Mouse (Mus musculus): ENCODE measurements around the gene Tle2. TPM values are rescaled to one million over a fixed set of nuclear protein-coding genes. Genes with fewer than 3 reads are reported as not detected.
A peak's percentile ranks its signal among the peaks of the same experiment; 100 is the strongest.

Tle2 gene
- total RNA-seq, 2 experiments from 2014 or later = 0.33 to 5.9 TPM

DNA sequence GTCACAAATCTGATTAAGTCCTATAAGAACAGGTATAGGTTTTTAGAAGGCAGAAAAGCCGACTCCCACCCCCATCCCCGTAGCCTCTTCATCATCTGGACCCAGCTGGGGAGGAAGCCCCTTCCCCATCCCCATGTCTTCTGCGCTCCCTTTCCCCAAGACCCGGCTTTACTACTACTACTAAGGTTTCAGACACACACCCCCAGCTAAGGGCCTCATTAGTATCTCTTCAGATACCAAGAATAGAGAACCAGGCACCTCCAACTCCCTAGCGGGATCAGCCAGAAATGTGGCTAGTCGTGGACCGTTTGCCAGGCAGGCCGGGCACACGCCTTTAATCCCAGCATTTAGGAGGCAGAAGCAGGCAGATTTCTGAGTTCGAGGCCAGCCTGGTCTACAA is 25.7 kb downstream of the Tle2 start:
- no peak for ATAC-seq (replicated peaks; ENCODE audit: low FRiP score, low TSS enrichment, poor library complexity, severe bottlenecking)

DNA sequence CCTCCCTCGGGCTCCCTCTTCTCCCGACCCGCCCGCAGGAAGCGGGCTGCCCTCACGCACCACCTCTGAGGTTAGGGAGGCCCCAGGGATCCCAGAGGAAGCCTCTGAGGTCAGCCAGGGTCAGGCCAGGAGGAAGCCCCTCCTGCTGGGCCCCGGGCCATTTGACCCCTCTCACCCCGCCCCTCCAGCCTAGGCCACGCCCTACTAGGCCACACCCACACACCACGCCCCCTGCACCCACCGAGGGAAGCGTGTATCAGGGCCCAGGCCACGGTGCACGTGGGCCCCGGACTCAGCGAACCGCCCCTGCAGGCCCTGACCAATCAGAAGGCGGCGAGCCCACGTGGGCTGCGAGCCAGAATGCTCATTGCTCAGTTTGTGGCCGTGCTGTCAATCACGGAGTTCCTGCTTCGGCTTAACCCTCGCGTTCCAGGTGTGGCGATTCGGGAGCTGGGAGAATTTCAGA is 26.4 kb downstream of the Tle2 start, which contains the start of gene Tle6:
Gene Tle6, minus strand, starts transcription at position 336 of the 466 bp plus-strand sequence.
- ATAC-seq (replicated peaks; ENCODE audit: low FRiP score, low TSS enrichment, poor library complexity, severe bottlenecking) = peak; percentile 84

DNA sequence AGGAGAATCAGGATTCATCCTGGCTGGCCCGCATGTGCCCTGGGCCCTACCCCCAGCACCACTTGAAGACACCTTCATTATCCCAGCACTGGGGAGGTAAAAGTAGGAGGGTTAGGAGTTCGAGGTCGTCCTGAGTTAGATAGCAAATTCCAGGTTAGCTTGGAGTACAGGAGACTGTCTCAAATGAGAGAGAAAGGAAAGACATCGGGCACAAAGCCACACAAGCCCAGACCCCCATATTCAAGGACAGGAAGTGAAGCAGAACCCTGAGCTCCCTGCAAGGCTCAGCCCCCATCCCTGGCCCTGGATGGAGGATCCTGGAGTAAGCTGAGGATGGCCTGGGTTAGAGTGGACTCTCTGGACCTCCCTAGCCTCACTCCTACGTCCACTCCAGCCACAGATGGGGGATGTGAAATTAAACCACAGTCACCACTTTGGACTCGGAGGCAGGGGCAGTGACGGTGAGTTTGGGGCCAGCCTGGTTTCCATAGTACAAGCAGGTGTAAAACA is 27.1 kb downstream of the Tle2 start:
- no peak for ATAC-seq (replicated peaks; ENCODE audit: low FRiP score, low TSS enrichment, poor library complexity, severe bottlenecking)

DNA sequence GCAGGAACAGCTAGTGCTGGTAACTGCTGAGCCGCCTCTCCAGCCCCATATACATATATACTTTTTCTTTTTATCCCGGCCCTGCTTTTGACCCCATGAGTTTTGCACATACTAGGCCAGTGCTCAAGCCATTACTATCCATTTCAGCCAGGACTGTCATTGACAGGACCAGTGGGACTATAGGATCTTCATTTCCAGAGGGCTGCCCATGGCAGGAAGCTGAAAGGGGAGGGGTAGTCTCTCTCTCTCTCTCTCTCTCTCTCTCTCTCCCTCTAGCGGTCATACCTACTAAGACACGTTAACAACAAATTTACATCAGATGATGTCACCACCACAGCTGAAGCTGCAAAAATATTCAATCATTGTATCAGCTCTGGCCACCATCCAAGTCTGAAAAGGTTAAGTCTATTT is 28.4 kb downstream of the Tle2 start:
- ATAC-seq (replicated peaks; ENCODE audit: low FRiP score, low TSS enrichment, poor library complexity, severe bottlenecking) = peak; percentile 25

DNA sequence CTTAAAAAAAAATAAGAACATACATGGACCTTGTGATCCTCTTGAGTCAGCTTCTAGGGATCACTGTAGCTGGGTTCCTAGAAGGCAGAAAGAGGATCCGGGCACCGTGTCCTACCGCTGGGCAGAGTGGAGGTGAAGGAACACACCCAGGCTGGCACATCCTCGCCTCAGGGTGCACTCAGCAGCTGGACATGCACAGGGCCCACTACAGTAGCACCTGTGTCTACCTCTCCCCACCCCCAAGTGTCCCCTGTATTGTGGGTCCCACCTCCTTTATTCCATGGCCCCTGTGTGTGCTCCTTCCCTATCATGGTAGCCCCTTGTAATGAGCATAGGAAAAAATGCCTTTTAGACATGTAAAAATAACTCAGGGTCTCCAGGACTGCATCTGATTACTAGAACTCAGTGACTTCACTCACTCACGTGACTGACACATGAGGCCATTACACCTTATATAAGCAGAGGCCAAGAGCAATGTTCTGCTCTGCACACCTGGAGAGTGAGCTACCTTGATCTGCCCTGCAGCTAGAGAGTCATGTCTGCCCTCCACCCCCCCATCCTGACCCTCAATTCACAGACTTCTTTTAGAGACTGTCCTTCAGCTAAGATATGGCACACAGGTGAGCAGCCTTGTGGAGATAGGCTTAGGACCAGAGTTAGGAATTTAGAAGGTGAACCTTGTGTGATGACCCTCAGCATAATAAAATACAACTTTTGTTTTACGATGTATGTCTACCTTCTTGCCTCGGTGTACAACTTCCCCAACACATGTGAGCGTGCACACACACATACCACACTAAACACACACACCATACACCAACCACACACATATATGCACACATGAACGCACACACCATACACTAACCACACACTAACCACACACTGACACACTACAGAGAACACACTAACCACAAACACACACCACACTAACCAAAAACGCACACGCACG is 29.9 kb downstream of the Tle2 start:
- no peak for ATAC-seq (replicated peaks; ENCODE audit: low FRiP score, low TSS enrichment, poor library complexity, severe bottlenecking)

DNA sequence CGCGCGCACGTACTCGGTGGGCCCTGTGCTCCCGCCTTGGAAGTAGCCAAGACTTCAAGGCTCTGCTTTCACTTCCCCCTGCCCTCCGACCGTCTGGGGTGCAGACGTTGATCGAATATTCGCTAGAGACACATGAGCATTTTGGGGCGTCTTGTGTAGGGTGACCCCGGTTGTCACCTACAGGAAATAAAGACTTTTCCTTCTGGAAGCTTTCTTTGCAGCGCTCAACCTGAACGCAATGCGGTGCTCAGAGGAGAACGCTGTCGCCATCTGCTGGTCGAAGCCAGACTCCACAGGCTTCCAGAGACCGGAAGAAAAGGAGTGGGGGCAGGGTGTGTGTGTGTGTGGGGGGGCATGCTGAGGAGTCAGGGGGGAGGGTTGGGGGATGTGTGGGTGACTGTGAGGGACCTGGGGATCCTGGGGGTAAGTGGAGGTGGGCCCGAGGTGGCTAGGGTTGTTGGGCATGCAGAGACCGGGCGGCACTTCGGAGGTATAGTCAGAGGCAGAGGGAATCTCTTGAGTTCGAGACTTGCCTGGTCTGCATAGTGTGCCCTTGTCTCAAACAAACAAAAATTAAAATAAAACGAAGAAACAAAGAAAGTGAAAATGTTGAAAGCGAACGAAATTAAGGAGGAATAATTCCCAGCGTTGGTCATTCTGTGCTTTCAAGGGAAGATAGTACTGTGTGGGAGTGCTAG is 30.8 kb downstream of the Tle2 start:
- peak; percentile 38 for ATAC-seq (replicated peaks; ENCODE audit: low FRiP score, low TSS enrichment, poor library complexity, severe bottlenecking)

DNA sequence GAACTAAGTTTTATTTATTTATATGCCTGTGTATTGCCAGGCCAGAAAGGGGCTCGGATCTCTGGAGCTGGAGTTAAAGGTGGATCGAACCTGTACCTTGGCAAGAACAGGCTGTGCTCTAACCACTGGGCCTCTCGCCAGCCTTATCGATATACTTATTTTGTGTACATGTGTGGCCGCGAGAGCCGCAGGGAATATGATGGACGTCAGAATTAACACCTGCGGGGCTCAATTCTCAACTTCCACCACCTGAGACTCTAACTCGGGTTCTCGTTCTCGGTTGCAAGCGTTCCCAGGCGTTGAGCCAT is 31.3 kb downstream of the Tle2 start:
- no peak for ATAC-seq (replicated peaks; ENCODE audit: low FRiP score, low TSS enrichment, poor library complexity, severe bottlenecking)

DNA sequence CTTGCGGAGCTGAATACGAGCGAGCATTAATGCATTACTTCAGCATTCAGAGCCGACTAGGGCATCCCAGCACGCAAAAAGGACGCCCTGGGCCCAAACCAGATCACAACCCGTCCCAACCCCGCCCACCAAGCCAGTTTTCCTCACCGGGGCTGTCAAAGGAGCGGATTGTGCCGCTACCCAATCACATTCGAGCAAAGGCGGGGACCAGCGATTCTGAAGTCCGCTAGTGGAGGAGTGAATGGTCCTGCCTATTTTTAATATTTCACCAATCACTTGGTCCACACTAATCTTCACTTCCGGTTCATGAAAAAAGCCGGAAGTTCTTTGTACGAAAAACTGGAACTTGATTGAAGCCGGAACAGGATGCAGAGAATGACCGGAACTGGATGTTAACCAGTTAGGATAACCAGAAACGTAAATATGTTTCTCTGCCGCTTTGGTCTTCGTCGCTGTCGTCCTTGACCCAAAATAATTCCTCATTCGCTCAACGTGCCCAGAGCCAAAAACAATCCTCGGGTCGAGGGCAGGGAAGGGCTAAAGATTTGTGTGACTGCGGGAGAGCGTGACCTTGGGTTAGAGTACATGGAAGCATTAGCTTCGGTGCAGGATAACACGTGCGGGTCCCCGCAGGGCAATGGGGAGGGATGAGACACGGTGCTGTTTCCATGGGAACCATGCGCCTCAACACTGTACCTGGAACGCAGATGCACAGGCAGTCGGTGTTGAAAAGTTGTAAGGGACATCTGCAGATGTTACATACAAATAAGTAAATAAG is 31.8 kb downstream of the Tle2 start, which contains the start of gene BC025920:
Gene BC025920, plus strand, starts transcription at position 297 of the 778 bp plus-strand sequence.
- peak; percentile 87 for ATAC-seq (replicated peaks; ENCODE audit: low FRiP score, low TSS enrichment, poor library complexity, severe bottlenecking)

DNA sequence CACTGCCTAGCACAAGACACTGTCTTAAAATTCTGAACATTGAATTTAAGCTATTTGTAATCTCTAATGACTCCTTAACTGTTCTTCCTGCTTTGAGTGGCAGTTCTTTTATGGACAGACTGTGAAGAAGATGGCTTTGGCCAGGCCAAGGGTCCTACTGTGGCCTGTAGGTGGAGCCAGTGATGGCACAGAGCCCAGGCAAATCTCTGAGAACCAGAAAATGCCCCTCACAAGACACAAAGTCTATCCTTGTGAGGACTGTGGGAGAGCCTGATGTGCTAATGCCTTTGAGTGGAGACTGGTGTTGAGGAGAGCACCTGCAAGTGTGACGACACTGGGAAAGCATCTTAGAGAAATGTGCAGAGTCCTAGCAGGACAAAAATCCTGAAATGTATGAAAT is 33.9 kb downstream of the Tle2 start:
- ATAC-seq (replicated peaks; ENCODE audit: low FRiP score, low TSS enrichment, poor library complexity, severe bottlenecking) = no peak

DNA sequence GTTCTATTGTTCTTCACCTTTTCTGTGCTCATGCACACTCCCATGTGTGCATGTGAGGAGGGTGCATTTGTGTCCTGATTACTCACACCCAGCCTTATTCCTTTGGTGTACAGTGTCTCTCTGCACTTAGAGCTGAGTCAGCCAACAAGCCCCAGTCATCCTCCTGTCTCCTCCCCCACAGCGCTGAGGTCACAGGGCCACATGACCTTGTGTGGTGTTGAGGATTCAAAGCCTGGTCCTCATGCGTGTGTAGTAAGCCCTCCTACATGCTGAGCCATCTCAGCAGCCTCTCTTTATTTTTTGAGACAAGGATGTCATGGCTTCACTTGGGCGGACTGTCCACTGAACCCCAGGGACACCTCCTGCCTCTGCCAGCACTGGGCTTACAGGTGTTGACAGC is 38.4 kb downstream of the Tle2 start:
- no peak for ATAC-seq (replicated peaks; ENCODE audit: low FRiP score, low TSS enrichment, poor library complexity, severe bottlenecking)

DNA sequence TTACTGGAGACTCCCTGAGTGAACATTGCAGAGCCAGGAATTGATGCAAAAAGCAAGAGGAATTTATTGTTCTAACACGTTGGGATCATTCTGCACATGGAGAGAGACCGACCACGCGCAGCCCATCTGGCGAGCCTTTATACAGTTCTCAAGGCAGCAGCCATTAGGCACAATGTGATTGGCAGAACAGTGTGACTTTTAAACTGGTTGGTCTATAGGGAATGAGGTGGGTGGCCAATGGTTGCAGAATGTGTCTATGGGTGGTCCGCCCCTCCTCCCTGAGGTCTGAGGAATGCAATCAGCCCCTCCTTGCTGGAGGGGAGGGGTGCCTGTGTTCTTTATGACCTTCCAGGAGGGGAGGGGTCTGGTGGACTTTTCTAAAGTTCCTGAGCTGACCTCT is 41.1 kb downstream of the Tle2 start:
- ATAC-seq (replicated peaks; ENCODE audit: low FRiP score, low TSS enrichment, poor library complexity, severe bottlenecking) = no peak

DNA sequence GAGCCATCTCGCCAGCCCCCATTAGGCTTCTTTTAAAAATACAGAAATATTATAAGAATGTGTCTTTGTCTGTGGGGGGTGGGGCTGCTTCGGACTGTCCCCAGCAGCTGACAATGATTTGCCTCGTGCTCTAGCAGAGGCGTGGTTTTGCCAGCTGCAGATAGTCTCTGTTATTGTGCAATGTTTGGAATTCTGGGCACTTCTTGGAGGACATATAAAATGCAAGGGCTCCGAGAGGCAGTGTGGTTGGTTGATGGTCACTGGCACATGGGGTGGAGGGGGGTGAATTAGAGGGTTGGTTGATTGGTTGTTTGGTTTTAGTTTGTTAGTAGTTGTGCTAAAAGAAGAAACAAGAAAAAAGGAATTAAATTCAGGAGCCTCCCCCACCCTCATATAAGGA is 45.6 kb downstream of the Tle2 start:
- ATAC-seq (replicated peaks; ENCODE audit: low FRiP score, low TSS enrichment, poor library complexity, severe bottlenecking) = no peak

DNA sequence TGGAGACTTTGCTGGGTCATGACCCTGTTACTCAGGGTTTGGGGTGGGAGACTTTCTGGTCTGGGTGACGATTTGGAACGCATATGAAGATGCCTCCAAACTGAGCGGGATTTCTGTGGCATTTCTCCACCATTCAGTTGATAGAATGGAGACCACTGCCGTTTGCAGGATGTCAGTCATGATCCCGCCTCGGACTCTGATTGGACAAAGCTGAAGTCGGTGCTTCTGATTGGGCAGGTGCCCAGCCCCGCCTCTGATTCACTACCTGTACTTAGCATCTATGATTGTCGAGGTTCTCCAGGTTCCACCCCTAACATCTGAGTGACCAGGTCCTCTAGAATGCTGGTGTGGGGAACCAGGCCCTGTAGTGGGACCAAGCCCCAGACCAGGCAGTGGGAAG is 46.4 kb downstream of the Tle2 start:
- ATAC-seq (replicated peaks; ENCODE audit: low FRiP score, low TSS enrichment, poor library complexity, severe bottlenecking) = no peak

DNA sequence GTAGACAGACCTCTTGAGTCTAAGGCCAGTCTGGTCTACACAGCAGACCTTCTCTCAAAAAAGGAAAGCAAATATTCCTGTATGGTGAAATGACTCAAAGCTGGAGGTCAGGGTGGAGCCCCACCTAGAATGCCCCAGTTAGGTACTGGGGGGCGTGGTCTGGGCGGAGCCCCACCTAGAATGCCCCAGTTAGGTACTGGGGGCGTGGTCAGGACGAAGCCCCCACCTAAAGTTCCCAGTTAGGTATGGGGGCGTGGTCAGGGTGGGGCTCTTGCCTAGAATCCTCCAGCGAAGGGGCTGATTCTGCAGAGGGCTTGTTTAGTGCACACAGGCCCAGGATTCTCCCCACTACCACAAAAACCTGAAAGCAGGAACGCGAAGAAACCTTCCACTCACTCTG is 49.1 kb downstream of the Tle2 start:
- no peak for ATAC-seq (replicated peaks; ENCODE audit: low FRiP score, low TSS enrichment, poor library complexity, severe bottlenecking)

DNA sequence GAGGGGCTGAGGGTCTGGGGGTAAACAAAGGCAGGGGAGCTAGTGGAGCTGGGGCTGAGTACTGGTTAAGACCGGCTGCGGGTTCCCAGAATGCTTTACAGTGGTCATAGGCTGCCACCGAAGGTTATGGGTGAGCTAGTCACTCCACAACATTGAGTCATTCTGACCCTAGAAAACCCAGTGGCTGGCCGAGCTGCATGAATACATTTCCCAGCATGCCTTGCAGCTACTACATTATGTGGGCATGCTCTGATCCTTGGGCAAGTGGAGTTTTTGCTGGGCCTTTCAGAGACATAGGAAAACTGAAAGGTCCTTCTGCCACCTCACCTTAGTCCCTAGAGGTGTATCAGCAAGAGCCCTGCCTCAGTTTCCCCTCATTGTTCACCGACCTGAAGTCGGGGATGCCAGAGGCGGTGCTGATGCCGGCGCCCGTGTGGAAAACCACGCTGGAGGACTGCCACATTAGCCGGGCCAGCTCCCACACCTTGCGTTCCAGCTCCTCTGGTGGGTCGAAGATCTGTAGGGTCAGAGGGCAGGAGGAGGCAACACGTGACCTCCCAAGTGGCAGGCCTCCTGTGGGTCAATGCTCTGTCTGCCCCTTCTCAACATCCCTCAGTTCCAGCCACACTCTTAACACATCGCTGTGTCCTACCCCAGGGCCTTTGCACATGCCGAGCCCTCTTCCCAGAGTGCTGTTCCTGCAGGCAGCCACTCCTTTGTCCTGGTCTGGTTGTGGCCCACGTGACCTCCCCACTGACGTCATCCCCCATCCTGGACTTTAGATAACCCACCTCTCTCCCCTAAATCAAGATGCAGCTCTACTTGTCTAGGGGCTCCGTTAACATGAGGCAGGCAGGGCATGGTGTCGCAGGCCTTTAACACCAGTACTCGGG is 52.0 kb downstream of the Tle2 start:
- ATAC-seq (replicated peaks; ENCODE audit: low FRiP score, low TSS enrichment, poor library complexity, severe bottlenecking) = no peak

DNA sequence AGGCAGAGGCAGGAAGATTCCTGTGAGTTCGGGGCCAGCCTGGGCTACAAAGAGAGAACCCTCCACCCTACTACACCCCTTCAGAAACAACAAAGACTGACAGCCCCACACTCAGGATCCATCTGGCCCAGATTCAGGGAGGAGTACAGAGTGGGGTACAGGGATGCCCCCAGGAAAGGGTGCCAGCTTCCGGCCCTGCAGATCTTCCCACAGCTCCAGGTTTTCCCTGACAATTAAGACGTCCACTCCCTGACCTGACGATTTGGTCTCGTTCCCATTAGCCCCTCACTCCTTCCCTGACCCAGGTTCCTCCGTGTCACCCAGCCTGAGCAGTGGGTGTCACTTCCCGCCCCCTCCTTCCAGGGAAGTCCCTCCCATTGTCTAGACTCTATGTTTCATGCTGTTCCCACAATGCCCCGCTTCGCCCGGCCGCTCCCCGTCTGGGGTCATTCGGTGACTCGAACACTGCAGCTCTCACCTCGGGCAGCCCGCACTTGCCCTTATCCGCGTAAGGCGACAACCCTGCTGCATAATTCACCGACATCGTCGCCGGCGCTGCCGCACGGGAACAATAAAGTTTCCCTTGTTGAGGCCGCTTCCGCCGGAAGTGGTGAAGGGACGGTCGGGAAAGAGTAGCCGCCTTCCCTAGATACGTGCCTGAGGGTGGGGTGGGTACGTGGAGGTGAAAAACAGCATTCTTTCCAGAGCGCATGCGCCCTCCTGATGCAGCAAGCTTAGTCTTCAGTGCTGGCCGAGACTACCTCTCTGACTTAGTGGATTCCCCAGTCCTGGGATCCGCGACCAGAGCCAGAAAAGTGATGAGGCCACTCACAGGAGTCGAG is 52.9 kb downstream of the Tle2 start, which contains the start of gene Sirt6:
Gene Sirt6, minus strand, starts transcription at position 804 of the 842 bp plus-strand sequence.
- ATAC-seq (replicated peaks; ENCODE audit: low FRiP score, low TSS enrichment, poor library complexity, severe bottlenecking) = peak; percentile 88

DNA sequence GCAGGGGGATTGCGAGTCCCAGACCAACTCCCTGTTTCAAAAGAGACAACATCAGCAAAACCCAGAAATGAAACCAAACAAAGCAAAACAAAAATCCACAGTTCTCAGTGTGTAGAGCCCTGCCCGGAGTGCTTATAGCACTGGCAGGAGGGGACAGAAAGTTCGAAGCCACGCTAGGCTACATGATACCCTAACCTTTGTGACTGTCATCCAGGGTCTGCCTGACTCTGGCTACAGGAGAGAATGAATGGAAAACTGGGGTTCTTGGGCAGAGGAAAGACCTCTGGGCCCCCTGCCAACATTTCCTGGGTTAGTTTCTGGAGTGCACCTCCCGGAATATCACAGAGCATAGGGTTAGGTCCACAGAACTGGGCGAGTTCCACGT is 53.5 kb downstream of the Tle2 start:
- no peak; the same call in 1 of the 2 replicates for ATAC-seq (replicated peaks; ENCODE audit: low FRiP score, low TSS enrichment, poor library complexity, severe bottlenecking)

DNA sequence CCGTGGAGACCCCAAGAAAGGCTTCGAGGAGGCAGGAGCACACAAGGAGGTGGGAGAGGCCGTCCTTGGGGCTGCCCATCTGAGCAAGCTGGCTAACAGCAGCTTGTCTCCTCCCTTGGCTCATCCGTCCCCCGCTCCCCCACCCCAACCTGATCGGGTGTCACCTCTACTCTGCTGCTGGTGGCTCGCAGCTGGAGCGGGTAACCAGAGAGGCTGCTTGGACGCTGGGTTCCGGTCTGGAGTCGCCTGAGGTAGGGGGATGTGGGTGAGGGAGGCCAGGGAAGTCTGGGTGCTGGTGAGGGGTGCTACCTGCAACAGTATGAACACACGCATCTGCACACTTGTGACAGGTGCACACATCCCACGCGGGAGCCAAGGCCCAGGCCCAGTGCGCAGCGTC is 54.0 kb downstream of the Tle2 start, which contains the start of gene Ankrd24:
Gene Ankrd24, plus strand, starts transcription at position 151 of the 400 bp plus-strand sequence.
- no peak for ATAC-seq (replicated peaks; ENCODE audit: low FRiP score, low TSS enrichment, poor library complexity, severe bottlenecking)

All from megakaryocyte-erythroid progenitor cell, adult 5-6 weeks (primary cell).